Mouse (Mus musculus): ENCODE data around the gene Mpo. TPM values are rescaled to one million over a fixed set of nuclear protein-coding genes. Genes with fewer than 3 reads are reported as not detected.

Mpo gene
- polyA plus RNA-seq, 1 experiment from 2014 or later, result 6.1 TPM

DNA sequence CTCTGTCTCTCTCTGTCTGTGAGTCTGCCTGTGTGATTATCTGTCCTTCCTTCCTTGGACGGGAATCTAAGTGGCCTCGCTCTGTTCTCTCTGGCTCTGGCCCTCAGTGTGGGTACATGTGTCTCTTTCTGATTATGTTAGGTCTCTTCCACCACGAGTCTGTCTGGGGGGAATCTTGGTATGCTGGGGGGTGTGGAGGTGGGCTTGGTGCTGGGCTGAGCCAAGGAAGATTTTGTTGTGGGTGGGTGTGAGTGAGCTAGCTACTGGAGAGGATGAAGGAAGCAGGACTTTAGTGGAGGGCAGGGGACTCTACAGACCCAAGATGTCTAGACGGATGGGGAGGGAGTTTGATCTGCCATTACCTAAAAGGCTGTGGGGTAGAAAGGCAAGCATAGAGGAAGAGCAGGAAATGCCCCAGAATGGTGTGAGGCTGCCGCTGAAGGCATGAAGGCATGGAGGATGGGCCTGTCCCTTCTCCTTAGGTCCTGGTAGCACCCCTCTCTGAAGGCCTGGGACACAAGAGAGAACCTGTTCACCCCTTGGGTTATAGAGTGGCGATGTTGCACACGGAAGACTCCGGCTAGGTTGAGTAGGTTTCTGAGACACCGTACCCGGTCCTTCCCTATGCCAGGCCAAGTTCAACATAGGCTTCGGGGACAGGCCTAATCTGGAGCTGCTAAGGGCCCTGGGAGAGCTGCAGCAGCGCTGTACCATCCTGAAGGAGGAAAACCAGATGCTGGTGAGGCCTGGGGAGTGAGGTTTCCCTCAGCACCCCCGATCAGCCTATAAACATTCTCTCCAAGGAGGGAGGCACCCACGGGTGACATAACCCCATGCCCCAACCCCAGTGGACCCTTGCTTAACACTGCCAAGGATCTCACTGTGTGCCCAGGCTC is 31.3 kb upstream of the Mpo start:
- Histone ChIP-seq H3K36me3 (ENCODE audit: control insufficient read depth, insufficient read depth, low read length) (no peaks in the 10 kb centered on the region), H3K27me3 (replicated peaks; ENCODE audit: control insufficient read depth, insufficient read depth, low read length) (peaks cover 56% of the 10 kb centered on the region), H3K9me3 (ENCODE audit: control insufficient read depth, low read length) (no peaks in the 10 kb centered on the region), H3K4me1 (ENCODE audit: control insufficient read depth, insufficient read depth, low read length) (peaks cover 11% of the 10 kb centered on the region), H3K27ac (ENCODE audit: low read length) (no peak overlapping the region), H3K9ac (ENCODE audit: low read depth, low read length) (no peak overlapping the region), H3K4me2 (ENCODE audit: low read depth, low read length) (no peak overlapping the region), H3K4me3 (ENCODE audit: low read length) (no peak overlapping the region)
- 77% methylated on average over 14 of the region's 14 CpGs for WGBS
- ATAC-seq, result no peak

DNA sequence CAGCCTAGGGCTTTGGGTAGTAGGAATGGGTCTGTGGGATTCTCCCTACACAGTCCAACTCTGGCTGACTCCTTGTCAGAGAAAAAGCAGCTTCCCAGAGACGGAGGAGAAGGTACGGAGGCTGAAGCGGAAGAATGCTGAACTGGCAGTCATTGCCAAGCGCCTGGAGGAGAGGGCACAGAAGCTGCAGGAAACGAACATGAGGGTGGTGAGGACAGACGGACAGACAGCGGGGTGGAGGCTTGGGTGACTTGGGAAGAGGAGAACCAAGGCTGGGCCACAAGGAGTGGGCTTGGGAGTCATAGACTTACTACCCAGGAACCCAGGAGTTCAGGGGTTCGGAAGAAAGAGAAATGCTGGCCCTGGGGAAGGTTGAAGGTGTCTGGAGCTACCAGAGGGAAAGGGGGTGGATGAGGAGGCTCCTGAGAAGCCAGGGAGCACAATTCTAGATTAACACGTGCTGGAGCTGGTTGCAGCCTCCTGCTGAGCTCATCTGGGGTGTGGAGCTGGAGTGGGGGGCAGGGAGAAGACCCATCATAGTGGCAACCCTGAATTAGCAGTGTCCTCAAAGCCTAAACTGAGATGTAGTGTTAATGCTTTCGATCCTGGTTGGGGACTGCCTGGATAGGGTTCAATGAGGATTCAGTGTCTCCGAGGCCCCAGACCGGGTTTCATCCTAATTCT is 30.5 kb upstream of the Mpo start:
- no peak for ATAC-seq

DNA sequence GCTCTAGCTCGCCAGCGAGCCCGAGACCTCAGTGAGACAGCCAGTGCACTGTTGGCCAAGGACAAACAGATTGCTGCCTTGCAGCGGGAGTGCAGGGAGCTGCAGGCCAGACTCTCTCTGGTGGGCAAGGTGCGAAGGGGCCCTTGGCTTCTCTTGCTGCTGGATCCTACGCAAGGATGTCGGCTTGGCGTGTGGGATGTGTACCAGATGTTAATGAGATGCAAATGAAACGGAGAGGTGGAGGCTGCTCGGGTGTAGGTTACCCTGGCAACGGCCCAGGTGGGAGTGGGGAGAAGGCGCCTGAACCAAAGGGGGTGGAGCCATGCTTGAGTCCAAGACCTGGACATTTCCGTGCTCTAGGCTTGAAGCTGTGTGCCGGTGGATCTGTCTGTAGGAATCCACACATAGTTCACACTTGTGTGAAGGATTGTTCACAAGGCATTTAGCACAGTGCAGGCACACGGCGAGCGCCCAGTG is 29.8 kb upstream of the Mpo start:
- ATAC-seq, result peak; percentile 64
- Histone ChIP-seq H3K4me3 (ENCODE audit: low read length) (peak overlapping the region; percentile 60), H3K4me1 (ENCODE audit: control insufficient read depth, insufficient read depth, low read length) (peaks cover 11% of the 10 kb centered on the region), H3K9me3 (ENCODE audit: control insufficient read depth, low read length) (no peaks in the 10 kb centered on the region), H3K4me2 (ENCODE audit: low read depth, low read length) (peak overlapping the region; percentile 92), H3K36me3 (ENCODE audit: control insufficient read depth, insufficient read depth, low read length) (no peaks in the 10 kb centered on the region), H3K27me3 (replicated peaks; ENCODE audit: control insufficient read depth, insufficient read depth, low read length) (peaks cover 56% of the 10 kb centered on the region), H3K27ac (ENCODE audit: low read length) (no peak overlapping the region), H3K9ac (ENCODE audit: low read depth, low read length) (peak overlapping the region; percentile 69)
- 2% methylated on average over 17 of the region's 17 CpGs for WGBS

More for the DNA sequence above, 30.5 kb upstream of the Mpo start:
- Histone ChIP-seq H3K27me3 (replicated peaks; ENCODE audit: control insufficient read depth, insufficient read depth, low read length) (peaks cover 56% of the 10 kb centered on the region), H3K9me3 (ENCODE audit: control insufficient read depth, low read length) (no peaks in the 10 kb centered on the region), H3K4me1 (ENCODE audit: control insufficient read depth, insufficient read depth, low read length) (peaks cover 11% of the 10 kb centered on the region), H3K4me2 (ENCODE audit: low read depth, low read length) (no peak overlapping the region), H3K4me3 (ENCODE audit: low read length) (no peak overlapping the region), H3K27ac (ENCODE audit: low read length) (no peak overlapping the region), H3K9ac (ENCODE audit: low read depth, low read length) (no peak overlapping the region), H3K36me3 (ENCODE audit: control insufficient read depth, insufficient read depth, low read length) (no peaks in the 10 kb centered on the region)
- 49% methylated on average over 12 of the region's 12 CpGs for WGBS

DNA sequence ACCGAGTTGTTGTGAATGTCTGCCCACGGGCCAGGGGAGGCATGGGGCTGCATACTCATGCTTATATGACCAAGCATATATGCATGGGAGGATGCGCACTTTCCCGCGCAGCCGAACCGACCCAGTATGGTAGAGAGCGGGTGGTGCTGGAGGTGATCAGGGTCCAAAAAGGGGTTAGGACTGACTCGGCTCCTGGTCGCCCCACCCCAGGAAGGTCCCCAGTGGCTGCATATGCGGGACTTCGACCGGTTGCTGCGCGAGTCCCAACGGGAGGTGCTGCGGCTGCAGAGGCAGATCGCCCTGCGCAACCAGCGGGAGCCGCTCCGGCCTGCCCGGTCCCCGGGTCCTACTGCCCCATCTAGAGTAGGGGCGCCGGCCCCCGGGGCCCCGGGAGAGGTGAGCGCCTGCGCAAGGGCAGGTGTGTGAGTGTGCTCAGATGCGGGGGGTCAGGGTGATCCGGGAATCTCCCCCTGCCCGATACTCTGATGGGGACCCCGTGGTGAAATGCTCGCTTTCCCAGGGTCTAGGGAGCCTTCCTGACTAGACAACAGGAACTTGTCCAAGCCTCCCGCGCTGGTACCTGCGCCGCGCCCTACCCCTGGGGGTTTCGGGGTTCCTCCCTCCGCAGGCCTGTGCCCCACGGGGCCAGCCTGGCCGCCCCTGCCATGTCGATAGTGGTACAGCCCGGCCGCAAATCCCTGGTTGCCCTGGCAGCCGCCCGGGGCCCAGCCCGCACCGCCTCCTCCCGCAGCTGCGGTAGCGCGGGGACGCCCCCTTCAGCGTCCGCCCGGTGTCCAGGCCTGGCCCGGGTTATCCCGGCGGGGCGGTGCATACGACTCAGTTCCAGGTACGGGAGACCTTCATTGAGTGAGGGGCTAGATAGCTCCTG is 29.1 kb upstream of the Mpo start:
- H3K9me3 ChIP-seq (ENCODE audit: control insufficient read depth, low read length), result no peaks in the 10 kb centered on the region
- H3K4me1 ChIP-seq (ENCODE audit: control insufficient read depth, insufficient read depth, low read length), result peaks cover 11% of the 10 kb centered on the region
- peak overlapping the region; percentile 60 for H3K4me3 ChIP-seq (ENCODE audit: low read length)
- peak overlapping the region; percentile 69 for H3K9ac ChIP-seq (ENCODE audit: low read depth, low read length)
- no peaks in the 10 kb centered on the region for H3K36me3 ChIP-seq (ENCODE audit: control insufficient read depth, insufficient read depth, low read length)
- 2% methylated on average over 65 of the region's 65 CpGs for WGBS
- no peak overlapping the region for H3K27ac ChIP-seq (ENCODE audit: low read length)
- peak; percentile 56 for ATAC-seq
- H3K27me3 ChIP-seq (replicated peaks; ENCODE audit: control insufficient read depth, insufficient read depth, low read length), result peaks cover 56% of the 10 kb centered on the region
- peak overlapping the region; percentile 92 for H3K4me2 ChIP-seq (ENCODE audit: low read depth, low read length)

DNA sequence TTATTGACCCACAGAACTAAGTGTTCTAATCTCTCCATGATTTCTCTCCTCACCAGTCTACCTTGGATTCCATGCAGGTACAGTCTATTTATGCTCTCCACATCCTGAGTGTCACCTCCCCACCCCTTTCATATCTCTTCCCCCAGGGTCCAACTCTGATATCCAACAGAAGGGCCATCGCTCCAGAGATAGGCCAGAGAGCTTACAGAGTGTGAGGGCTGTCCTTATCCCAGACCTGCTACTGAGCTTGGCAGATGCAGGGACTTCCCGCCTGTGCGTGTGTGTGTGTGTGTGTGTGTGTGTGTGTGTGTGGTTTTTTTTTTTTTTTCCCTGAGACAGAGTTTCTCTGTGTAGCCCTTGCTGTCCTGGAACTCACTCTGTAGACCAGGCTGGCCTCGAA is 24.6 kb upstream of the Mpo start:
- no peaks in the 10 kb centered on the region for H3K36me3 ChIP-seq (ENCODE audit: control insufficient read depth, insufficient read depth, low read length)
- no peak overlapping the region for H3K4me2 ChIP-seq (ENCODE audit: low read depth, low read length)
- WGBS, result 81% methylated on average over 4 of the region's 4 CpGs
- no peak for ATAC-seq
- no peak overlapping the region for H3K9ac ChIP-seq (ENCODE audit: low read depth, low read length)
- H3K4me3 ChIP-seq (ENCODE audit: low read length), result no peak overlapping the region
- H3K27me3 ChIP-seq (replicated peaks; ENCODE audit: control insufficient read depth, insufficient read depth, low read length), result peaks cover 15% of the 10 kb centered on the region
- no peak overlapping the region for H3K27ac ChIP-seq (ENCODE audit: low read length)
- no peaks in the 10 kb centered on the region for H3K9me3 ChIP-seq (ENCODE audit: control insufficient read depth, low read length)
- H3K4me1 ChIP-seq (ENCODE audit: control insufficient read depth, insufficient read depth, low read length), result peaks cover 9% of the 10 kb centered on the region

DNA sequence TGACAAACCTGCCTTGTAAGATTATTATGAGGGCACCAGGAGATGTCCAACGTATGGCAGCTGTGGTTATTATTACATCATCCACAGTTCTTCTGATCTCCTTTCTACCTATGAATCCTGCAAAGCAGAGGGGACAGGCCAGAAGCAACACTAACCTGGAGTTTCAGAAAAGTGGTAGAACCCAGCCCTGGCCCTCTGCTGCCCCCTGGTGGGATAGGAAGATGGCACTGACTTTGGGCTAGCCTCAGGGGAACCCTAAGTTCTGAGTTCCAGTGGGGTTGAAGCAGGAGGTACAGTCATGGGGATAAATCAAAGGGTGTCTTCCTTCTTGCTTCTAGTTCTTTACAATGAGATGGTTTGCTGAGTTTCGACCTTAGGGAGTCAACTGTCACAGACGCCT is 22.4 kb upstream of the Mpo start:
- no peak overlapping the region for H3K27ac ChIP-seq (ENCODE audit: low read length)
- H3K9ac ChIP-seq (ENCODE audit: low read depth, low read length), result no peak overlapping the region
- no peaks in the 10 kb centered on the region for H3K36me3 ChIP-seq (ENCODE audit: control insufficient read depth, insufficient read depth, low read length)
- H3K4me2 ChIP-seq (ENCODE audit: low read depth, low read length), result no peak overlapping the region
- no peak overlapping the region for H3K4me3 ChIP-seq (ENCODE audit: low read length)
- H3K27me3 ChIP-seq (replicated peaks; ENCODE audit: control insufficient read depth, insufficient read depth, low read length), result no peaks in the 10 kb centered on the region; the same call in 1 of the 2 replicates
- WGBS, result 56% methylated on average over 3 of the region's 3 CpGs
- no peaks in the 10 kb centered on the region for H3K9me3 ChIP-seq (ENCODE audit: control insufficient read depth, low read length)
- ATAC-seq, result no peak
- no peaks in the 10 kb centered on the region for H3K4me1 ChIP-seq (ENCODE audit: control insufficient read depth, insufficient read depth, low read length)

DNA sequence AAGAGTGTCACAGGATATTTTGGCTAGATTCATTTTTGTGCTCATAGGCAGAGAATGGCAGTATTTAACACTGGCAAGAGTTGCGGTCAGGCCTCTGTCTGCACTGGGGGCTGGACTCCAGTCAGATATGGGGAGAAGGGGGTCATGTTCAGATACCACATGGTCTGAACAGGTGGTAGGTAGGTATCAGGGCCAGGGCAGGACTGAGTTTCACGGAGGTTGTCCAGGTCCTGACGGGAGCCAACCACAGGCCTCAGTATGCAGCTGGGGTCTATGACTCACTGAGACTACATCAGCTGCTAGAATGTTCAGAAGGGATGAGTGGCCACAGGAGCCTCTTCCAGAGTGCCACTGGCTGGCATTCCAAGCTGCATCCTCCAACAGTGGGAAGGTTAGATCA is 21.0 kb upstream of the Mpo start:
- ATAC-seq, result no peak
- Histone ChIP-seq H3K36me3 (ENCODE audit: control insufficient read depth, insufficient read depth, low read length) (no peaks in the 10 kb centered on the region), H3K4me1 (ENCODE audit: control insufficient read depth, insufficient read depth, low read length) (no peaks in the 10 kb centered on the region), H3K4me2 (ENCODE audit: low read depth, low read length) (no peak overlapping the region), H3K27me3 (replicated peaks; ENCODE audit: control insufficient read depth, insufficient read depth, low read length) (no peaks in the 10 kb centered on the region), H3K4me3 (ENCODE audit: low read length) (no peak overlapping the region), H3K9me3 (ENCODE audit: control insufficient read depth, low read length) (no peaks in the 10 kb centered on the region), H3K27ac (ENCODE audit: low read length) (no peak overlapping the region), H3K9ac (ENCODE audit: low read depth, low read length) (no peak overlapping the region)
- WGBS, result 91% methylated on average over 3 of the region's 3 CpGs

DNA sequence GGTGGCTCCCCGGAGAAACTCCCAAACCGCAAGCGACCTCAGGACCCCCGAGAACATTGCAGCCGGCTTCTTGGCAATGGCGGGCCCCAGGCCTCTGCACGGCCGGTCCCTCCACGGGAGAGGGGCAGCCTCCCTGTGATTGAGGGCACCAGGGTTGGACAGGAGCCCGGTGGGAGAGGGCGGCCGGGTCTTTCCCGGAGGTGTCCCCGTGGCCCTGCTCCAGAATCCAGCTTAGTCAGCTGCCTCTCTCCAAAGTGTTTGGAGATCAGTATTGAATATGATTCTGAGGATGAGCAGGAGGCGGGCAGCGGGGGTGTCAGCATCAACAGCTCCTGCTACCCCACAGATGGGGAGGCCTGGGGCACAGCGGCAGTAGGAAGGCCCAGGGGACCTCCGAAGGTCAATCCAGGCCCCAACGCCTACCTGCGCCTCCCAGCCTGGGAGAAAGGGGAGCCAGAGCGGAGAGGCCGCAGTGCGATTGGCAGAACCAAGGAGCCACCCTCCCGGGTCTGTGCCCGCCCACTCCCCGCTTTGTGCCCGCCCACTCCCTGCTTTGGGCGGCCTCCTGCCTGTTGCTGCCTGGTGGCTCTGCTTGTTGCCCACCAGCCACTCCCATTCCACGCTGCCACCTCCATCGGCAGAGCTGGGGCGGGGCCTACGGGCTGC is 15.1 kb upstream of the Mpo start:
- Histone ChIP-seq H3K27me3 (replicated peaks; ENCODE audit: control insufficient read depth, insufficient read depth, low read length) (0 out of 2 replicates have a peak, but pooled peaks cover 2% of the 10 kb centered on the region), H3K36me3 (ENCODE audit: control insufficient read depth, insufficient read depth, low read length) (no peaks in the 10 kb centered on the region), H3K27ac (ENCODE audit: low read length) (no peak overlapping the region), H3K9me3 (ENCODE audit: control insufficient read depth, low read length) (no peaks in the 10 kb centered on the region), H3K4me3 (ENCODE audit: low read length) (peak overlapping the region; percentile 44), H3K4me1 (ENCODE audit: control insufficient read depth, insufficient read depth, low read length) (peaks cover 14% of the 10 kb centered on the region), H3K4me2 (ENCODE audit: low read depth, low read length) (peak overlapping the region; percentile 75), H3K9ac (ENCODE audit: low read depth, low read length) (peak overlapping the region; percentile 72)
- peak; percentile 93 for ATAC-seq
- WGBS, result 13% methylated on average over 32 of the region's 32 CpGs
